Mouse (Mus musculus) left cerebral cortex, postnatal 4 days (tissue): Measurements from ENCODE around the gene Slc38a11. TPM values are rescaled to one million over a fixed set of nuclear protein-coding genes. Genes with fewer than 3 reads are reported as not detected.

Source experiments
- microRNA-seq: library from miRNA; unstranded; fragments of <30 nt; microRNA quantifications from one replicate; pipeline ENCODE4 v1.2.0, GENCODE M21; 2022
- total RNA-seq, 2 experiments: library from RNA; stranded (reverse); gene quantifications; 2 replicates each; pipeline ENCODE4 v1.2.3; 2021

Slc38a11 gene
- total RNA-seq, 2 experiments from 2014 or later, result 1.4 to 1.6 TPM

Small RNA genes within 50 kb of the gene (microRNA-seq; reads per million reads assigned to microRNA genes)
- gene Mir6337, result not detected

Other genes starting within 250 kb of the Slc38a11 start
- gene Cobll1, start 124.6 kb downstream of the Slc38a11 start, total RNA-seq, result 1 to 10 TPM; 7.2 to 9.3 TPM
- 10 to 100 TPM; 94.8 to 96.6 TPM for gene Scn3a, start 203.6 kb upstream of the Slc38a11 start, total RNA-seq